Mouse (Mus musculus) ovary, postnatal 36 days (tissue): ENCODE data around the gene Hdac10.
A peak's percentile ranks its signal among the peaks of the same experiment; 100 is the strongest.

Experiments used
- DNase-seq: peaks from one replicate; pipeline ENCODE4 v3.0.0; 2022; ENCODE audit warnings: low spot score, mixed read lengths

The Hdac10 gene

GRCm38 (mm10) chr15:89148496-89149270, 20.2 kb upstream of the Hdac10 start:
- no peak for DNase-seq

- DNase-seq, result no peak
These were observed 19.4 kb upstream of the Hdac10 start for GRCm38 (mm10) chr15:89147895-89148294.

GRCm38 (mm10) chr15:89147456-89147855, 19.0 kb upstream of the Hdac10 start:
- DNase-seq, result no peak

- DNase-seq, result no peak
These were observed 18.5 kb upstream of the Hdac10 start for GRCm38 (mm10) chr15:89147024-89147423.

- DNase-seq, result no peak
These were observed 18.0 kb upstream of the Hdac10 start for GRCm38 (mm10) chr15:89146537-89146936.

- no peak for DNase-seq
These were observed 17.4 kb upstream of the Hdac10 start for GRCm38 (mm10) chr15:89145813-89146350.

- no peak for DNase-seq
These were observed 16.5 kb upstream of the Hdac10 start for GRCm38 (mm10) chr15:89144965-89145364.

GRCm38 (mm10) chr15:89143134-89143533, 14.6 kb upstream of the Hdac10 start:
- no peak for DNase-seq

- DNase-seq, result no peak
These were observed 13.4 kb upstream of the Hdac10 start for GRCm38 (mm10) chr15:89141905-89142304.

GRCm38 (mm10) chr15:89141443-89141842, 12.9 kb upstream of the Hdac10 start:
- no peak for DNase-seq

GRCm38 (mm10) chr15:89140659-89141252, 12.3 kb upstream of the Hdac10 start, which contains the start of gene Mapk12:
Mapk12 (minus strand) TSS chr15:89140703.
- peak; percentile 45 for DNase-seq

- peak; percentile 44 for DNase-seq
These were observed 11.7 kb upstream of the Hdac10 start for GRCm38 (mm10) chr15:89140048-89140658.

GRCm38 (mm10) chr15:89138531-89138930, 10.0 kb upstream of the Hdac10 start:
- DNase-seq, result no peak

GRCm38 (mm10) chr15:89138046-89138405, 9.5 kb upstream of the Hdac10 start:
- no peak for DNase-seq

GRCm38 (mm10) chr15:89137378-89138045, 9.0 kb upstream of the Hdac10 start:
- DNase-seq, result no peak

- no peak for DNase-seq
These were observed 8.1 kb upstream of the Hdac10 start for GRCm38 (mm10) chr15:89136461-89137155.

- no peak for DNase-seq
These were observed 2.8 kb upstream of the Hdac10 start for GRCm38 (mm10) chr15:89131316-89131715.

- DNase-seq, result no peak
These were observed 1.7 kb upstream of the Hdac10 start for GRCm38 (mm10) chr15:89130245-89130644.

- no peak for DNase-seq
These were observed 1.0 kb downstream of the Hdac10 start for GRCm38 (mm10) chr15:89127364-89127940.

GRCm38 (mm10) chr15:89126622-89127021, 1.9 kb downstream of the Hdac10 start:
- no peak for DNase-seq

GRCm38 (mm10) chr15:89125351-89125750, 3.1 kb downstream of the Hdac10 start:
- DNase-seq, result no peak
